Mouse (Mus musculus) neural tube, embryonic 14.5 days (tissue): ENCODE measurements around the gene Sec14l4. TPM values are rescaled to one million over a fixed set of nuclear protein-coding genes. Genes with fewer than 3 reads are reported as not detected.

Experiments
- ATAC-seq: fragments of 200-750 bp; cut with Nextera tagmentation; 2 replicates; pipeline ENCODE4 v1.8.0; 2017; ENCODE audit warnings: low read depth, mild to moderate bottlenecking, moderate TSS enrichment, moderate library complexity
- H3K27ac ChIP-seq: fragments of 300-500 bp; sonication (generic); 2 replicates; pipeline ENCODE4 v1.5.1; 2014; ENCODE audit warnings: low read depth, mild to moderate bottlenecking, control low read depth, low read length, moderate library complexity, mixed read lengths
- H3K27me3 ChIP-seq: fragments of 300-500 bp; sonication (generic); 2 replicates; pipeline ENCODE4 v1.6.1; 2014; ENCODE audit warnings: low read length; ENCODE audit not compliant: control insufficient read depth, insufficient read depth
- H3K36me3 ChIP-seq: fragments of 300-500 bp; sonication (generic); 2 replicates; pipeline ENCODE4 v1.6.1; 2014; ENCODE audit warnings: low read length, mixed read lengths; ENCODE audit not compliant: control insufficient read depth, insufficient read depth
- H3K4me1 ChIP-seq: fragments of 300-500 bp; sonication (generic); 2 replicates; pipeline ENCODE4 v1.6.1; 2014; ENCODE audit warnings: low read length; ENCODE audit not compliant: control insufficient read depth, insufficient read depth
- H3K4me2 ChIP-seq: fragments of 300-500 bp; sonication (generic); 2 replicates; pipeline ENCODE4 v1.6.1; 2014; ENCODE audit warnings: mild to moderate bottlenecking, low read depth, low read length, control low read depth
- H3K4me3 ChIP-seq: fragments of 300-500 bp; sonication (generic); 2 replicates; pipeline ENCODE4 v1.5.1; 2014; ENCODE audit warnings: low read depth, low read length, control low read depth, mixed read lengths
- H3K9ac ChIP-seq: fragments of 300-500 bp; sonication (generic); replicated peaks from 2 replicates; pipeline ENCODE4 v1.6.1; 2014; ENCODE audit warnings: low read depth, mild to moderate bottlenecking, control low read depth, low read length, mixed read lengths
- H3K9me3 ChIP-seq: fragments of 300-500 bp; sonication (generic); 2 replicates; pipeline ENCODE4 v1.6.1; 2016; ENCODE audit warnings: low read length; ENCODE audit not compliant: control insufficient read depth
- WGBS: fragments of 180-500 bp; shearing (Covaris S2); extraction: QIAGEN DNeasy Blood & Tissue Kit; methylation state at CpG from one replicate; pipeline ENCODE4 v1.1.7; 2014; 5-methylcytosine and 5-hydroxymethylcytosine counted together
- polyA plus RNA-seq: library from polyadenylated mRNA; unstranded; fragments of >200 nt; fragmentation: Nextera tagmentation; extraction: Ambion mirVana; gene quantifications from 2 replicates; pipeline ENCODE4 v1.2.1, GENCODE M21; 2014

The Sec14l4 gene
- not detected in 2 replicates for polyA plus RNA-seq

DNA sequence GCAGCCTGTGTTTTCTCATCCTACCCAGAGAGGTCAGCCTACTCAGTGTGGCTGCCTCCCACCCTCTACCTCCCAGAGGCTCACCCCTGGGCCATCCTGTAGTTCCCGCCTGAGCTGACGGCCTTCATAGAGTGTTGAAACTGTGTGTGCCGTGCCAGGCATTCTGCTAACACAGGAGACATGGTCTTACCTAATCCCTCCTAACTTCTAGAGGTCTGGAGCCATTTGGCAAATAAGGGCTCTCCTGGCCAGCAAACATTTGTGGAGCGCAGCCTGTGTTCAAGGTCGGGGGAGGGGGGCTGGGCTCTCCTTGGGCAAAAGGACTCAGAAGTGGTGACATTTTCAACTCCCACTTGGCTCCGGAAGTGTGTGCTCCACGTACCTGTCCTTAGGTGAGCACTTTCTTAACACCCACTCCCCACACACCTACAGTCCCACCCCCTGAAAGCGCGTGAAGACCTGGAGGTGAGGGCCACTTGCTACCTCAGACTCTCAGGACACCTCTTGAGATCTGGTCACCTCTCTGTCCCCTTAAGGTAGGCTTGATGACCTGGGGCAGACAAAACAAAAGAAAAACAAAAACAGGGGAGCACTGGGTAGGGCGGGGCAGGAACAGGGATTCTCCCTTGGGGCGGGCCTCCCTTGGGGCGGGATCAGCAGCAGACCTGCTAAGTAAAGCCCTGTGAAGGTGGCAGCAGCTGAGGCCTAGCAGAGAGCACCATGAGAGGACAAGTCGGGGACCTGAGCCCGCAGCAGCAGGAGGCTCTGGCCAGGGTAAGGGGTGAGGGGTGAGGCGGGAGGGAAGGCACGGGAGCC lies at the start of gene Sec14l4:
Gene Sec14l4, plus strand, starts transcription at position 337 of the 816 bp plus-strand sequence.
- Histone ChIP-seq H3K4me2 (no peak within 1 kb of the TSS), H3K9ac (no peak within 1 kb of the TSS), H3K4me3 (no peak within 1 kb of the TSS), H3K27me3 (no peaks in the 10 kb centered on the region), H3K36me3 (no peaks in the 10 kb centered on the region), H3K9me3 (no peaks in the 10 kb centered on the region), H3K27ac (no peak within 1 kb of the TSS), H3K4me1 (no peaks in the 10 kb centered on the region)
- no peak for ATAC-seq
- WGBS: 49% methylated on average over 16 of the region's 16 CpGs

GRCm38 (mm10) chr11:3981536-3981935 lies 49.7 kb upstream of the Sec14l4 start:
- peaks cover 26% of the 10 kb centered on the region for H3K36me3 ChIP-seq
- no peak overlapping the region for H3K9ac ChIP-seq
- H3K27ac ChIP-seq: no peak overlapping the region
- no peak overlapping the region for H3K4me2 ChIP-seq
- no peaks in the 10 kb centered on the region for H3K9me3 ChIP-seq
- peaks cover 5% of the 10 kb centered on the region; the same call in 1 of the 2 replicates for H3K4me1 ChIP-seq
- ATAC-seq: no peak
- 80% methylated on average over 6 of the region's 6 CpGs for WGBS
- H3K4me3 ChIP-seq: no peak overlapping the region
- H3K27me3 ChIP-seq: no peaks in the 10 kb centered on the region; the same call in 1 of the 2 replicates

GRCm38 (mm10) chr11:3982275-3983209 lies 48.7 kb upstream of the Sec14l4 start:
- Histone ChIP-seq H3K4me3 (no peak overlapping the region; the same call in 1 of the 2 replicates), H3K27me3 (no peaks in the 10 kb centered on the region; the same call in 1 of the 2 replicates), H3K9ac (no peak overlapping the region), H3K4me2 (peak overlapping the region; percentile 67; the same call in 1 of the 2 replicates), H3K9me3 (no peaks in the 10 kb centered on the region), H3K4me1 (peaks cover 5% of the 10 kb centered on the region; the same call in 1 of the 2 replicates), H3K27ac (no peak overlapping the region), H3K36me3 (peaks cover 18% of the 10 kb centered on the region)
- no peak for ATAC-seq
- 70% methylated on average over 7 of the region's 7 CpGs for WGBS

GRCm38 (mm10) chr11:3983291-3983862 lies 47.9 kb upstream of the Sec14l4 start, which contains the start of gene Gal3st1:
Gal3st1 (plus strand) TSS chr11:3983636.
- Histone ChIP-seq H3K36me3 (peaks cover 10% of the 10 kb centered on the region; the same call in 1 of the 2 replicates), H3K27me3 (no peaks in the 10 kb centered on the region; the same call in 1 of the 2 replicates), H3K27ac (no peak within 1 kb of the TSS; the same call in 1 of the 2 replicates), H3K4me2 (peak within 1 kb of the TSS; percentile 67), H3K4me1 (peaks cover 5% of the 10 kb centered on the region; the same call in 1 of the 2 replicates), H3K9ac (peak within 1 kb of the TSS; percentile 59), H3K4me3 (peak within 1 kb of the TSS; percentile 32), H3K9me3 (no peaks in the 10 kb centered on the region)
- ATAC-seq: peak; percentile 75
- WGBS: 1% methylated on average over 24 of the region's 37 CpGs

DNA sequence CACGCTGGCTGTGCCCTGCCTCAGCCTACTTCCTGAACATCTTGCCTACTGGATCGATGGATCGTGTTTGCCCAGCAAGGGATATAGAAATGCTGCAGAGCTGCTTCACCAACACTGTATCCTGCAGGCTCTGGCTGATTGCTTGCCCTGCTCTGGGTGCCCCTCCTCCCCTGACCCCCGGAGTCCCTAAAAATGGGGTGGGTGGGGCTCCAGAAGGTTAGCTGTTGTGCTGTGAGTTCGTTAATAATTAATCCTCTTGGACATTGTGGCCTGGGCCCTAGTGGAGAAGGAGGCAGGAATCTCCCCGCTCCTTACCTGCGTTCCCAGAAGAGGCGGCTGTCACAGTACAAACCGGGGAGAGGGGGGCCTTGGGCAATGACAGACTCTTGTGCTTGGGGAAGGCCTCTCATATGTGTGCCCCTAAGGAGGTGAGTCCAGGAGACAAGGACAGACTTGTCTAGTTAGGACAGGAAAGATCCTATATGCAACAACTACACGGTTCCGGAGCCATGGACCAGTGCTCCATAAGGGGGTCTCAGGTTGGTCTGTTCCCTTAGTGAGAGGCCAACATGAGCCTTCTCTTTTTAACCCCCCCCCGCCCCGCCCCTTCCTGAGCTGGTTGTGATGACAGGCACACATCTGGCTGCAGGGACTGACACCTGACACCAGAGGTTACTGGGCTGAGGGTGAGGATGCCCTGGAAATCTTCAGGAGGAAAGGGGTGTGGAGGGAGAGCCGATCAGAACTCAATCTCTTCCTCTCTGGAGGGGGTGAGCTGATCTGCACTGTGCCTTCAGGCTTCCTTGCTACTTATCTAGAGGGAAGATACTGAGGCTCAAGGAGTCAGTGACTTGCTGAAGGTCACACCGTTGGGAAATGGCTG lies 47.2 kb upstream of the Sec14l4 start:
- WGBS: 8% methylated on average over 15 of the region's 15 CpGs
- Histone ChIP-seq H3K9me3 (no peaks in the 10 kb centered on the region), H3K4me3 (peak overlapping the region; percentile 32), H3K27me3 (no peaks in the 10 kb centered on the region; the same call in 1 of the 2 replicates), H3K4me1 (peaks cover 5% of the 10 kb centered on the region; the same call in 1 of the 2 replicates), H3K27ac (no peak overlapping the region; the same call in 1 of the 2 replicates), H3K4me2 (peak overlapping the region; percentile 67), H3K9ac (peak overlapping the region; percentile 59), H3K36me3 (peaks cover 2% of the 10 kb centered on the region; the same call in 1 of the 2 replicates)
- peak; percentile 70 for ATAC-seq

- H3K9me3 ChIP-seq: no peaks in the 10 kb centered on the region
- no peak overlapping the region for H3K4me2 ChIP-seq
- H3K27me3 ChIP-seq: no peaks in the 10 kb centered on the region
- H3K36me3 ChIP-seq: no peaks in the 10 kb centered on the region
- H3K4me3 ChIP-seq: no peak overlapping the region
- H3K4me1 ChIP-seq: no peaks in the 10 kb centered on the region
- no peak overlapping the region for H3K9ac ChIP-seq
- WGBS: 54% methylated on average over 3 of the region's 3 CpGs
- H3K27ac ChIP-seq: no peak overlapping the region
- no peak for ATAC-seq
Observed at GRCm38 (mm10) chr11:3989748-3990147, 41.5 kb upstream of the Sec14l4 start.

DNA sequence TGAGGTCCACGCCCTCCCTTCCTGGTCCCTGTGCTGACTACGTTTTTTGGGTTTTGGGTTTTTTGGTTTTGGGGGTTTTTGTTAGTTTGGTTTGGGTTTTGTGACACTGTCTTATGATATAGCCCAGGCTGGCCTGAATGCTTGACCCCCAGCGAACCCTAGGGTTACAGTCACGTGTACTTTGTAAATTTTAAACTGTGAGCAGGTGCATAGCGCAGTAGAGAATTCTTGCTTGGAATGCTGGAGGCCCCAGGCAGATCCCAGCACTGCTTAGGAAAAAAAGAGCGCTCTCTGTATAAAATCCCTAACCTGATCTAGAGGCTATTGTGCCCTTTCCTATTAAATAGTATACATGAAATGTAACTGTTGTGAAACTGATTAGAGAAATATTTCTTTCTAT lies 38.1 kb upstream of the Sec14l4 start:
- Histone ChIP-seq H3K4me3 (no peak overlapping the region), H3K27me3 (peaks cover 13% of the 10 kb centered on the region), H3K9me3 (no peaks in the 10 kb centered on the region), H3K4me2 (no peak overlapping the region), H3K36me3 (no peaks in the 10 kb centered on the region), H3K9ac (no peak overlapping the region), H3K4me1 (no peaks in the 10 kb centered on the region), H3K27ac (no peak overlapping the region)
- 82% methylated on average over 6 of the region's 6 CpGs for WGBS
- ATAC-seq: no peak

DNA sequence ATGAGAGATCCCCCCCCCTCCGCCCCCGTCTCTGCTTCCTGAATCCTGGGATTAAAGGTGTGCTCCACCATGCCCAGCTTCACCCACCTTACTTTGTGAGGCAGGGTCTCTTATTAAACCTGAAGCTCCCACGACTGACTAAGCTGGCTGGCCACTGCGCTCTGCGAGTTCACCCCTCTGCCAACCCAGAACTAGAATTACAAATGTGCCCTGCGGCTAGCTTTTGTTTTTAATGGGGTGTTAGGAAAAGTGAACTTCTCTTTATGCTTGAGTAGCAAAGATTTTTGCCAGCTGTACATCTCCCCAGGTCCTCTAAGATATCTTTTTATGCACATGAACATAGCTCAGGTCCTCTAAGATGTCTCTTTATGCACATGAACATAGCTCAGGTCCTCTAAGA lies 37.3 kb upstream of the Sec14l4 start:
- Histone ChIP-seq H3K27ac (no peak overlapping the region), H3K4me1 (no peaks in the 10 kb centered on the region), H3K27me3 (peaks cover 20% of the 10 kb centered on the region), H3K9me3 (no peaks in the 10 kb centered on the region), H3K4me2 (no peak overlapping the region), H3K36me3 (no peaks in the 10 kb centered on the region), H3K9ac (no peak overlapping the region), H3K4me3 (no peak overlapping the region)
- 85% methylated on average over 6 of the region's 6 CpGs for WGBS
- no peak for ATAC-seq
